Mouse (Mus musculus): ENCODE results near the gene Unc5b. TPM values are rescaled to one million over a fixed set of nuclear protein-coding genes. Genes with fewer than 3 reads are reported as not detected.

Gene Unc5b
- total and polyA plus RNA-seq, 2 experiments from 2014 or later = 1.1 to 17.1 TPM

DNA sequence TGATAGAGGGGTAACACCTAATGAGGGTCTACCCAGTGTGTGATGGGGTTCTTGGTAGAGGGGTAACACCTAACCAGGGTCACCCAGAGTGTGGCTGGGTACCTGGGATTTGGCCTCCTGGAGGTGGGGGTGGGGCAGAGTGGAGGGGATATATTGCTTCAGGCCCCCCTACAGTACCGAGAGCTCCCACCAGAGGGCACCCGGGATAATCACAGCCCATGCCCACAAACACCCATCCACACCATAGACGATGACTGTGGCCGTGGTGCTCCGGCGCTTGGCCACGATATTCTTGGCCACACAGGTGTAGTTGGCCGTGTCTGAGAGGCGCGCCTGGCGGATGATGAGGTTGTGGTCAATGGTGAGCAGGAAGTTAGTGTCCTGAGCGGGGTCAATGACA lies 52.8 kb downstream of the Unc5b start:
- peak; percentile 81 for TF ChIP-seq CTCF (IDR thresholded peaks at IDR 0.05)
- Histone ChIP-seq H3K27me3 (ENCODE audit: insufficient read depth, low read length) (no peaks in the 10 kb centered on the region; the same call in 1 of the 2 replicates), H3K4me2 (ENCODE audit: low read depth, low read length, poor library complexity, severe bottlenecking) (no peak overlapping the region), H3K4me3 (ENCODE audit: low read depth, low read length) (no peak overlapping the region), H3K36me3 (ENCODE audit: insufficient read depth, low read length) (no peaks in the 10 kb centered on the region), H3K9ac (replicated peaks; ENCODE audit: low read length, poor library complexity, severe bottlenecking) (no peak overlapping the region), H3K9me3 (ENCODE audit: low read length) (no peaks in the 10 kb centered on the region), H3K27ac (ENCODE audit: low read depth, low read length) (no peak overlapping the region), H3K4me1 (ENCODE audit: insufficient read depth, low read length) (no peaks in the 10 kb centered on the region)
- WGBS = 66% methylated on average over 12 of the region's 12 CpGs
- ATAC-seq (ENCODE audit: low FRiP score) (no peak), DNase-seq (ENCODE audit: low spot score) (peak; percentile 39)

DNA sequence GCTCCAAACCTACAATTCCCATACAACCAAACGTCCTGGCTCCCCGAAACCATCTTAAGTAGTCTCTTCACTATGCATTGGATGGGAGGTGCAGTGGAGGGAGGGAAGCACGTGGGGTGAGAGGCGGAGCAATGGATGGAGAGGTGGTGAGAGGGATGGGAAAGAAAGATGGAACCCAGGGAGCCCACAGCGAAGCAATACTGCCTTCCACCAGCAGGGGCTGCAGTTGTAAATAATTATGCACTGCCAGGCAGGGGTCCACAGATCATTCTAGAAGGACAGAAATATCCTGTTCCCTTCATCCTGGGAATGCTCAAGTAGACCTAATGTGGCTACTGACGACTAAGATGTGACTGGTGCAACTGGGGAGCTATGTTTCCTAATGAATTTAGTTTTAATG lies 55.9 kb downstream of the Unc5b start:
- Histone ChIP-seq H3K4me1 (ENCODE audit: insufficient read depth, low read length) (no peaks in the 10 kb centered on the region), H3K27me3 (ENCODE audit: insufficient read depth, low read length) (no peaks in the 10 kb centered on the region; the same call in 1 of the 2 replicates), H3K36me3 (ENCODE audit: insufficient read depth, low read length) (no peaks in the 10 kb centered on the region), H3K4me2 (ENCODE audit: low read depth, low read length, poor library complexity, severe bottlenecking) (no peak overlapping the region), H3K9ac (replicated peaks; ENCODE audit: low read length, poor library complexity, severe bottlenecking) (no peak overlapping the region), H3K9me3 (ENCODE audit: low read length) (no peaks in the 10 kb centered on the region), H3K27ac (ENCODE audit: low read depth, low read length) (no peak overlapping the region), H3K4me3 (ENCODE audit: low read depth, low read length) (no peak overlapping the region)
- peak; percentile 58 for TF ChIP-seq CTCF (IDR thresholded peaks at IDR 0.05)
- peak; percentile 21 for DNase-seq (ENCODE audit: low spot score)
- ATAC-seq (ENCODE audit: low FRiP score) = no peak
- 80% methylated on average over 6 of the region's 6 CpGs for WGBS

DNA sequence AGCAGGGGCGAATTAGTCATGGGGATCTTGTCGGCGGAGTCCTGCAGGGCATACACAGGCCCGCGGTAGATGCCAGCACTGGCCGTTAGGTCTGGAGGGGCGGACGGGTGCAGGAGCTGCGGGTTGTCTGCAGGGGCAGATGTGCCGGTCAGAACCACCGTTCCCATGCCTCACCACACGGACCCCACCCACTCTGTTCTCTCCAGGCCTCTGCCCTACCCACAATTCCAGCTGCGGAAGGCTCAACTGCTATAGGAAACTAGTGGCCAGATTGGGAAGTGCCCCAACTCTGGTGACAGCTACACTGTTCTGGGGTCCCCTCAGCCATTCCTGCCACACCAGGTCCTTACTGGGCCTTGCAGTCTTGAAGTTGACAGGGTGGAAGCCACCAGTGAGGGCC lies 56.8 kb downstream of the Unc5b start:
- Histone ChIP-seq H3K4me1 (ENCODE audit: insufficient read depth, low read length) (no peaks in the 10 kb centered on the region), H3K9ac (replicated peaks; ENCODE audit: low read length, poor library complexity, severe bottlenecking) (no peak overlapping the region), H3K4me2 (ENCODE audit: low read depth, low read length, poor library complexity, severe bottlenecking) (no peak overlapping the region), H3K27ac (ENCODE audit: low read depth, low read length) (no peak overlapping the region), H3K36me3 (ENCODE audit: insufficient read depth, low read length) (no peaks in the 10 kb centered on the region), H3K4me3 (ENCODE audit: low read depth, low read length) (no peak overlapping the region), H3K27me3 (ENCODE audit: insufficient read depth, low read length) (no peaks in the 10 kb centered on the region), H3K9me3 (ENCODE audit: low read length) (no peaks in the 10 kb centered on the region)
- DNase-seq (ENCODE audit: low spot score) = no peak
- ATAC-seq (ENCODE audit: low FRiP score) = no peak
- no peak for TF ChIP-seq CTCF (IDR thresholded peaks at IDR 0.05)
- 90% methylated on average over 13 of the region's 13 CpGs for WGBS

DNA sequence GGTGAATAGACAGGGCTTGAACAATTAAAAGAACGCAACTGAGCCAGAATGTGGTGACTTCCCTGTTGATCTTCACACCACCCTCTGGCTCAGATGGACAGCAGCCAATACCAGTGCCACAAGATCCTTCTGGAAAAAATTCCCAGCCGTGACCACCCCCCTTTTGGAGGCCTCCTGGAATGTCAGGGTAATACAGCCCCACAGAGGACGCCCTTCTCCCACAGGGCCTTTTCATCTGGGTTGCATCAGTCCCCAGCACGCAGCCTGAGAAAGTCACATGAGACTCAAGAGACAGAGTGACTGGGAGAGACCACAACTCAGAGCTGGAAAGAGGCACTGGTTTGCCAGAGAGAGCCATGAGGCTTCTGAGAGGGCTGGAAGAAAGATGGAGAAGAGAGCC lies 60.5 kb downstream of the Unc5b start:
- DNase-seq (ENCODE audit: low spot score) (no peak), ATAC-seq (ENCODE audit: low FRiP score) (no peak)
- no peaks in the 10 kb centered on the region for H3K9me3 ChIP-seq (ENCODE audit: low read length)
- no peak overlapping the region for H3K9ac ChIP-seq (replicated peaks; ENCODE audit: low read length, poor library complexity, severe bottlenecking)
- H3K4me2 ChIP-seq (ENCODE audit: low read depth, low read length, poor library complexity, severe bottlenecking) = no peak overlapping the region
- H3K4me1 ChIP-seq (ENCODE audit: insufficient read depth, low read length) = no peaks in the 10 kb centered on the region
- H3K4me3 ChIP-seq (ENCODE audit: low read depth, low read length) = no peak overlapping the region
- no peaks in the 10 kb centered on the region for H3K36me3 ChIP-seq (ENCODE audit: insufficient read depth, low read length)
- WGBS = 74% methylated on average over 4 of the region's 4 CpGs
- no peaks in the 10 kb centered on the region for H3K27me3 ChIP-seq (ENCODE audit: insufficient read depth, low read length)
- no peak overlapping the region for H3K27ac ChIP-seq (ENCODE audit: low read depth, low read length)
- no peak for TF ChIP-seq CTCF (IDR thresholded peaks at IDR 0.05)

DNA sequence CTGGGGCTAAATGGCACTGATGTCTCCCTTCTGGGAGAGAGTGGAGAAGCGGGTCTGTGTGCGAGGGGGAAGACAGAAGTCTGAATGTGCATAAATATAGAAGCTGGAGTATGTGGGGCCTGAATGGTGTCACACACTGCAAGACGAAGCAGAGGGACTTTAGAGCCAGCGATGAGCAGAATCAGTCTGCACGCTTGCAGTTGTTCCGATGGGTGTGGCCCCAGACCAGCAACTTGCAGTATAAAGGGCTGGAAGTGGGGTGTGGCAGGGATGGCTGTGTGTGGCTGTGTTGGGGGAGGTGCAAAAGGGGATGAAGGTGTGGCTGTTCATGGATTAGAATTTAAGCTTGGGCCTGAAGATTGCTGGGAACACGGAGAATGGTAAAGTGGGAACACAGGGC lies 62.8 kb downstream of the Unc5b start:
- no peak overlapping the region for H3K4me3 ChIP-seq (ENCODE audit: low read depth, low read length)
- no peaks in the 10 kb centered on the region for H3K27me3 ChIP-seq (ENCODE audit: insufficient read depth, low read length)
- H3K4me2 ChIP-seq (ENCODE audit: low read depth, low read length, poor library complexity, severe bottlenecking) = no peak overlapping the region
- ATAC-seq (ENCODE audit: low FRiP score) (no peak), DNase-seq (ENCODE audit: low spot score) (no peak)
- no peaks in the 10 kb centered on the region for H3K36me3 ChIP-seq (ENCODE audit: insufficient read depth, low read length)
- 87% methylated on average over 7 of the region's 7 CpGs for WGBS
- H3K9me3 ChIP-seq (ENCODE audit: low read length) = no peaks in the 10 kb centered on the region
- no peaks in the 10 kb centered on the region for H3K4me1 ChIP-seq (ENCODE audit: insufficient read depth, low read length)
- no peak overlapping the region for H3K27ac ChIP-seq (ENCODE audit: low read depth, low read length)
- TF ChIP-seq CTCF (IDR thresholded peaks at IDR 0.05) = no peak
- H3K9ac ChIP-seq (replicated peaks; ENCODE audit: low read length, poor library complexity, severe bottlenecking) = no peak overlapping the region

DNA sequence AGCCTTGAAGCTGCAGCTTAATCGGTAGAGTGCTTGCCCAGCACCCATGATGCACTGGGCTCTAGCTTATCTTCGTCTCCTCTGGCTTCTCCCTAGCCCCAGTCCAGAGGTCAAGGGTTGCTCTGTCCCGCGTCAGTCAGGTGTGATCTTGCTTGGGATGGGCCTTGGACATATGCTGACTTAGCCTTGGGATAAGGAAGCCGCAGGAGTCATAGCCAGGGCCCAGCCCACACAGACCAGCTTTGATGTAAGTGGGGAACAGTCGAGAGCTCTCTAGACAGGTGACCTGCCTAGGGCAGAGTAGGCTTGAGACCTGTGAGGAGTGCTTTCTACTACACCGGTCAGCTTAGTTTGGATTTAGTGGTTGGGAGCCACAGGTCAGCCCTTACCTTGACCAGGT lies 64.0 kb downstream of the Unc5b start:
- no peak for TF ChIP-seq CTCF (IDR thresholded peaks at IDR 0.05)
- 88% methylated on average over 7 of the region's 7 CpGs for WGBS

More for the DNA sequence above, 64.0 kb downstream of the Unc5b start:
- H3K4me1 ChIP-seq (ENCODE audit: insufficient read depth, low read length) = no peaks in the 10 kb centered on the region
- no peak overlapping the region for H3K4me2 ChIP-seq (ENCODE audit: low read depth, low read length, poor library complexity, severe bottlenecking)
- H3K27me3 ChIP-seq (ENCODE audit: insufficient read depth, low read length) = no peaks in the 10 kb centered on the region
- H3K4me3 ChIP-seq (ENCODE audit: low read depth, low read length) = no peak overlapping the region
- DNase-seq (ENCODE audit: low spot score) (no peak), ATAC-seq (ENCODE audit: low FRiP score) (no peak)
- no peak overlapping the region for H3K9ac ChIP-seq (replicated peaks; ENCODE audit: low read length, poor library complexity, severe bottlenecking)
- H3K27ac ChIP-seq (ENCODE audit: low read depth, low read length) = no peak overlapping the region
- no peaks in the 10 kb centered on the region for H3K36me3 ChIP-seq (ENCODE audit: insufficient read depth, low read length)
- no peaks in the 10 kb centered on the region for H3K9me3 ChIP-seq (ENCODE audit: low read length)
